Mouse (Mus musculus) gastrocnemius, adult 8-10 months (tissue): ENCODE data around the gene Tnnt3. TPM values are rescaled to one million over a fixed set of nuclear protein-coding genes. Genes with fewer than 3 reads are reported as not detected.

Experiments
- DNase-seq, 2 experiments: peaks; one replicate each; pipeline ENCODE4 v3.0.0; 2022; ENCODE audit warnings: low spot score in 2 of 2
- total RNA-seq, 4 experiments: library from RNA; stranded (reverse); gene quantifications; 2 replicates each; pipeline ENCODE4 v1.2.4; 2022

The Tnnt3 gene
- total RNA-seq, 4 experiments from 2014 or later: 31,851 to 38,724 (median 35,835) TPM

DNA sequence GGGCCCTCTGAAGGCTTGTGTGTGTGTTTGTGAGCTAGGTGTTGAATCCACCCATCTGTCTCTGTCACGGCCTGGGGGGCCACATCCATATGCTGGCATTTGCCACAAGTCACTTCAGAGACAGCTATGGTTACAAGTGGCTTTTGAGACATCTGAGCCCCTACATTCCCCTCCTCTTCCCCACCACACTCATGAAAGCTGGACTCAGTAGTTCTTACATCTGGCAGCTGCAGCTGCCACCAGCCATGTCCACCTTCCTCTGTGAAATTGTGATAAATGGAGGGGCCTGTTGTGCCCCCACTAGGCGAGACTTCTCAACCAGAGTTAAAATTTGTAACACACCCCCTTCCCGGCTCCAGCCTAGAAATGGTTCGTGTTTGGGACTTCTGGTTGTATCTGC, 39.7 kb downstream of the Tnnt3 start:
- no peak for DNase-seq

GRCm38 (mm10) chr7:142538766-142539165, 40.1 kb downstream of the Tnnt3 start:
- DNase-seq: no peak

DNA sequence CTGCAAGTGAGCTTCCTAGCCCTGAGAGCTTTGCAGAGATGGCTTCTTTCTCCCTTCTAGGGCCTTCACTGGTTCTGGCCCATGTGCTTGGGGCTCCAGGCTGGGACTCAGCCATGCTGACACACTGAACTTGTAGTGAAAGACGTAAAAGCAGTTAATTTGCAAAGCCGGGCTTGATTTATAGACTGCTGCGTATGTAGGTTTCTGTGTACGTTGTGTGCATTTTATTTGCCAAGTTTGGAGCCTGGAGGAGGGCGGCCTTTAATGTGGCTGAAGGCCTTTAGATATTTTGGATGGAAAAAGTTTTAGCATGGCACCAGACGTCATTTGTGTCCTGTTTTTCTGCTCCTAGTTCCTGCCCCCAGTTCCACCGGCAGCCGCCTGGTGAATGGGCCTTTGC, 41.2 kb downstream of the Tnnt3 start:
- DNase-seq: no peak

GRCm38 (mm10) chr7:142542771-142543303, 44.2 kb downstream of the Tnnt3 start:
- DNase-seq: no peak

DNA sequence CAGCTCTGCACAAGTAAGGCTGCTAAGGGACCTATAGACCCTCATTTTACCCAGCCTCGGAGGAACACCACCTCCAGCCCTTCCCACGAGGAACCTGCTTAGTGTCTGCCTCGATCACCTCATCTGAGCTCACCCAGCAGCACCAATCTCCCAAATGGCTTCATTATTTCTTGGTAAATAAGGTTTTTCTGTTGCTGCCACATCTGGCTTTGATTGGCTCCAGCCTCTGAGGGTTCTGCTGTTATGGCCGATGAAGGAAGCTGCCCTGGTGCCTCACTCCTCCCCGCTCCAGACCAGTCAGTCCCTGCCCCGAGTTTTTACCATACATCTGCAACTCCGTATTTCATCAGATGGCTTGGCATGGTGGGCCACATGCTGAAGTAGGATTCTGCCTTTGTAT, 47.3 kb downstream of the Tnnt3 start:
- no peak for DNase-seq

DNA sequence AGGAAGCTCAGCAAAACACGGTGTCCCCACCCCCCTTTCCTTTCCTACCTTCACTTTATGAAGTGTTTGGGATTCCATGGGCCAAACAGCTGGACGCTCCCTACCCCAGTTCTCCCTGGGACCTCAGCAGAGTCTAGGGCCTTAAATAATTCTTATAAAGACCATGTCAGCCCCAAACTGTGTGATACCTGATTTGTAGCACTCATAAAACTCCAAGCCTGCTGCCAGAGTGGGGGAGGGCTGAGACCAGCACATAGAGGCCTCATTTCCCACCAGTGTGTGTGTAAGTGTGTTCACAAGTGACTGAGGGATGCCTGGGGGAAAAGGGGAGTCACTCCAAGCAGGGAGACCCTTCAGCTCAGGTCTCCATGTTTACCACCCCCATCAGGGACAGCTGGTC, 49.2 kb downstream of the Tnnt3 start:
- DNase-seq: no peak

DNA sequence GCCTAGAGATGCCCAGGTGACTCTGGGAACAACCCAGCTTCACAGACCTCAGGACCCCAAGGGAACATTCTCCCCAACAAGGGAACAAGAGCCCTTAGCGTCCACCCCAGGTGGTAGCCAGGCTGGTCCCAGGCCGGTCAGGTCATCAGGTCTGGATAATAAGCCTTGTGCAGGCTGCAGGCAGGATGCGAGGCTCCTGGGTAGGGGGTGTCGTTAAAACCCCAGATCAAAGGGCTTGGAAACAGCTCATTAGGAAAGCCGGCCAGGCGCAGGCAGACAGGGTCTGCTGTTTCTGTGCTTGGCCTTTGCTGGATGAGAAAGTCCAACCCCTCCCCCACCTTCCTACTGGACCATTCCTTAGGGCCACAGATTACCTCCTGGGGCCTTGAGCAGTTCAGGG, 50.1 kb downstream of the Tnnt3 start:
- DNase-seq: no peak

GRCm38 (mm10) chr7:142549941-142550763, 51.5 kb downstream of the Tnnt3 start:
- peak; percentile 75 to 88 for DNase-seq

DNA sequence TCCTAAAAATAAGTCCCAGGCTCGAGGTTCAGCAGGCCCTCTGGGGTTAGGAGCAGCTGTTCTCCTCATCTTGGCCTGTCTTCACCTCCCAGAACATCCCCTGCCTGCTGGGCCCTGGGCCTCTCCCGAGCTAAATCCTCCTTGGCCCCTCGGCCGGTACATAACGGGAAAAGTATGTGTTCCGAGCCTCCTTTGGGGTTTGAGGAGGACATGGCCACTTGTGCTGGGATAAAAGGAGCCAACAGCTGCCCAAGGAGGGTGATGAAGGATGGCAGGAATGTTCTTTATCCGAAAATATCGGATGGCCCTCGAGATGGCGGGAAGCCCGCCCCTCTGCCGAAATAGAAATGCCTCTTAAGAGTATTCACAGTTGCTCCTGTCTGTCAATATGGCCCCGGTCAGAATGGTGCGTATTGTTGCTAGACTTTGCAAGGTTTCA, 52.3 kb downstream of the Tnnt3 start:
- peak; percentile 77 to 85 for DNase-seq

DNA sequence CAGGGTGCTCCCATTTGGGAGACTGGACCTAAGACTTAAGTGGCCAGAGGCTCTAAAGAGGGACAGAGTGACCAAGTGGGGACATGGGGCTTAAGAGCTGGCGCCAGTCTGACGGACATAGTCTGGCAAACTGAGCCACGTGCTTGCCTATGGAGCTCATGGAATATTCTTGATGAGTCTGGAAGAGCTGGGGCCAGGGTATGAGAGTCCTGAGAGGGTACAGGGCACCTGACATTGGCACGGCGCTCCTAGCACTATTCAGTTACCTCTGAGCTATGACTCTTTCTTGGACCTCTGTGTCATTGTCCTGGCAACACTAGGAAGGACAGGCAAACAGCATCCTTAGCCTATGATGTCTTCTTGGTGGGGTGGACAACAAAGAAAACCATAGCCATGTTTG, 53.1 kb downstream of the Tnnt3 start:
- peak; percentile 59 to 75 for DNase-seq

GRCm38 (mm10) chr7:142552591-142553416, 54.2 kb downstream of the Tnnt3 start:
- peak; percentile 81 to 84 for DNase-seq

- DNase-seq: no peak
Measured at GRCm38 (mm10) chr7:142553417-142554335, 55.0 kb downstream of the Tnnt3 start.

GRCm38 (mm10) chr7:142554625-142555024, 56.0 kb downstream of the Tnnt3 start:
- no peak for DNase-seq

- DNase-seq: peak; percentile 34 to 77
Measured at GRCm38 (mm10) chr7:142555366-142556088, 56.9 kb downstream of the Tnnt3 start.

DNA sequence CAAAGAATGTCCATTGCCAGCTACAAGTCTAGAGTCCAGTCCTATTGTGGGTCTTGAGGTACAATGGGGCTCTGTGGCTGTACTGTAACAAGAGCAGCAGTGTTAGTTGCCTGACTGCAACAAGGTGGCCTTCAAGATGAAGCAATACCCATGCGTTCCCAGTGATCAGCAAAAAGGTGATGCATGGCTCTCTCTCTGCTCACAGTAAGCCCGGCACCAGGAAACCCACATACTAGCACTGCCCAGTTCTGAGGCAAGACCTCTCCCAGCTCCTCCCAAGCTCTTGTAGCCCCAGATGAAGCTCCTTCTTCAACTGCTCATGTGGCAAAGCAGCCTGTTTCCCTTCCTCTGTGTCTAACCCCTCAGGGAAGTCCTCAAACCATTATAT, 57.4 kb downstream of the Tnnt3 start:
- DNase-seq: no peak

- DNase-seq: no peak
Measured at GRCm38 (mm10) chr7:142557696-142558095, 59.1 kb downstream of the Tnnt3 start.

- DNase-seq: peak; percentile 78 to 84
Measured at GRCm38 (mm10) chr7:142558511-142559146, 60.0 kb downstream of the Tnnt3 start.

GRCm38 (mm10) chr7:142559651-142560175, 61.1 kb downstream of the Tnnt3 start:
- DNase-seq: no peak
